Mouse (Mus musculus) liver, embryonic 14.5 days (tissue): ENCODE results near the gene Itpr1. TPM values are rescaled to one million over a fixed set of nuclear protein-coding genes. Genes with fewer than 3 reads are reported as not detected.

Experiments
- ATAC-seq: fragments of 200-750 bp; cut with Nextera tagmentation; 2 replicates; pipeline ENCODE4 v1.8.0; 2017; ENCODE audit warnings: moderate number of reproducible peaks, mild to moderate bottlenecking, moderate library complexity; ENCODE audit not compliant: insufficient read depth
- DNase-seq, 3 experiments: peaks; one replicate each; pipeline ENCODE4 v3.0.0-alpha.2; 2012 to 2013; ENCODE audit warnings: low read depth in 3 of 3, low spot score in 3 of 3
- H3K27ac ChIP-seq: fragments of 300-500 bp; sonication (generic); 2 replicates; pipeline ENCODE4 v1.5.1; 2014; ENCODE audit warnings: moderate library complexity, mild to moderate bottlenecking, control low read depth, inconsistent platforms
- H3K27me3 ChIP-seq: fragments of 300-500 bp; sonication (generic); 2 replicates; pipeline ENCODE4 v1.6.1; 2014; ENCODE audit warnings: mild to moderate bottlenecking, low read length, moderate library complexity; ENCODE audit not compliant: control insufficient read depth, insufficient read depth
- H3K36me3 ChIP-seq: fragments of 300-500 bp; sonication (generic); replicated peaks from 2 replicates; pipeline ENCODE4 v1.6.1; 2014; ENCODE audit warnings: low read depth; ENCODE audit not compliant: control insufficient read depth, insufficient read depth
- H3K4me1 ChIP-seq, 2 experiments: fragments of 200-500 bp in 1 of 2; fragments of 300-500 bp in 1 of 2; sonication (generic) in 1 of 2; replicated peaks; 2 replicates each; pipeline ENCODE4 v1.6.1; 2012 to 2014; ENCODE audit warnings: antibody characterized with exemption in 1 of 2, inconsistent platforms in 1 of 2, low read length in 1 of 2; ENCODE audit not compliant: control insufficient read depth in 2 of 2, insufficient read depth in 2 of 2
- H3K4me2 ChIP-seq: fragments of 300-500 bp; sonication (generic); 2 replicates; pipeline ENCODE4 v1.6.1; 2014; ENCODE audit warnings: low read depth, mild to moderate bottlenecking, control low read depth, moderate library complexity
- H3K4me3 ChIP-seq, 2 experiments: fragments of 200-500 bp in 1 of 2; fragments of 300-500 bp in 1 of 2; sonication (generic) in 1 of 2; 2 replicates each; pipeline ENCODE4 v1.5.1; 2012 to 2014; ENCODE audit warnings: low read depth in 2 of 2, low read length in 2 of 2, mild to moderate bottlenecking in 2 of 2, control low read depth in 1 of 2, inconsistent platforms in 1 of 2, moderate library complexity in 1 of 2; ENCODE audit not compliant: insufficient read depth in 1 of 2
- H3K9ac ChIP-seq: fragments of 300-500 bp; sonication (generic); replicated peaks from 2 replicates; pipeline ENCODE4 v1.6.1; 2014; ENCODE audit warnings: mild to moderate bottlenecking, control low read depth, moderate library complexity
- H3K9me3 ChIP-seq: fragments of 300-500 bp; sonication (generic); 2 replicates; pipeline ENCODE4 v1.6.1; 2016; ENCODE audit warnings: low read length, mixed read lengths; ENCODE audit not compliant: control insufficient read depth
- CTCF ChIP-seq: IDR thresholded peaks from 2 replicates; pipeline ENCODE4 v1.5.1; 2016; ENCODE audit warnings: antibody characterized with exemption, low read depth, control low read depth
- EP300 ChIP-seq: IDR thresholded peaks from 2 replicates; pipeline ENCODE4 v1.6.1; 2016; ENCODE audit warnings: antibody characterized with exemption, low read depth
- WGBS: fragments of 180-500 bp; shearing (Covaris S2); extraction: QIAGEN DNeasy Blood & Tissue Kit; methylation state at CpG from one replicate; pipeline ENCODE4 v1.1.7; 2014; ENCODE audit not compliant: insufficient replicate concordance; 5-methylcytosine and 5-hydroxymethylcytosine counted together
- polyA plus RNA-seq, 2 experiments: library from polyadenylated mRNA; depleted of rRNA in 1 of 2; stranded (reverse) in 1 of 2; unstranded in 1 of 2; fragments of >200 nt; fragmentation: Nextera tagmentation in 1 of 2; extraction: Ambion mirVana in 1 of 2; gene quantifications; 2 replicates each; pipeline versions ENCODE4 v1.2.1 to v1.2.3; 2012 to 2014

Gene Itpr1
- polyA plus RNA-seq, 2 experiments, result 1.6 to 3.1 TPM

GRCm38 (mm10) chr6:108222435-108222834 lies 9.5 kb downstream of the Itpr1 start:
- no peak for DNase-seq
- H3K27ac ChIP-seq, result no peak overlapping the region
- ATAC-seq, result no peak
- WGBS, result 56% methylated on average over 5 of the region's 5 CpGs
- H3K9ac ChIP-seq, result no peak overlapping the region
- H3K4me2 ChIP-seq, result no peak overlapping the region
- H3K9me3 ChIP-seq, result no peaks in the 10 kb centered on the region
- no peaks in the 10 kb centered on the region for H3K36me3 ChIP-seq
- H3K4me1 ChIP-seq, result no peaks in the 10 kb centered on the region; a peak in 1 of 4 replicates
- H3K27me3 ChIP-seq, result no peaks in the 10 kb centered on the region
- no peak overlapping the region for H3K4me3 ChIP-seq
- TF ChIP-seq CTCF (no peak), EP300 (no peak)

- WGBS, result 77% methylated on average over 5 of the region's 5 CpGs
- no peak overlapping the region for H3K9ac ChIP-seq
- H3K9me3 ChIP-seq, result no peaks in the 10 kb centered on the region
- no peaks in the 10 kb centered on the region for H3K27me3 ChIP-seq
- TF ChIP-seq CTCF (no peak), EP300 (no peak)
- no peaks in the 10 kb centered on the region; a peak in 1 of 4 replicates for H3K4me1 ChIP-seq
- DNase-seq (no peak), ATAC-seq (no peak)
- no peak overlapping the region for H3K27ac ChIP-seq
- no peaks in the 10 kb centered on the region for H3K36me3 ChIP-seq
- no peak overlapping the region for H3K4me3 ChIP-seq
- H3K4me2 ChIP-seq, result no peak overlapping the region
Measured at GRCm38 (mm10) chr6:108222875-108223274, 10.0 kb downstream of the Itpr1 start.

- DNase-seq, result no peak
- no peak for ATAC-seq
- WGBS, result 75% methylated on average over 4 of the region's 4 CpGs
- Histone ChIP-seq H3K4me1 (no peaks in the 10 kb centered on the region; a peak in 1 of 4 replicates), H3K27ac (no peak overlapping the region), H3K27me3 (no peaks in the 10 kb centered on the region), H3K9me3 (no peaks in the 10 kb centered on the region), H3K4me2 (no peak overlapping the region), H3K36me3 (no peaks in the 10 kb centered on the region), H3K4me3 (no peak overlapping the region), H3K9ac (no peak overlapping the region)
- TF ChIP-seq CTCF, result no peak
- no peak for TF ChIP-seq EP300
Measured at GRCm38 (mm10) chr6:108224361-108224760, 11.5 kb downstream of the Itpr1 start.

GRCm38 (mm10) chr6:108225027-108225426 lies 12.1 kb downstream of the Itpr1 start:
- Histone ChIP-seq H3K4me2 (no peak overlapping the region), H3K36me3 (no peaks in the 10 kb centered on the region), H3K27ac (no peak overlapping the region), H3K27me3 (no peaks in the 10 kb centered on the region), H3K9ac (no peak overlapping the region), H3K4me1 (no peaks in the 10 kb centered on the region; a peak in 1 of 4 replicates), H3K4me3 (no peak overlapping the region), H3K9me3 (no peaks in the 10 kb centered on the region)
- TF ChIP-seq EP300 (no peak), CTCF (no peak)
- 73% methylated on average over 2 of the region's 2 CpGs for WGBS
- ATAC-seq (no peak), DNase-seq (no peak)

GRCm38 (mm10) chr6:108226230-108226629 lies 13.3 kb downstream of the Itpr1 start:
- Histone ChIP-seq H3K9ac (no peak overlapping the region), H3K4me1 (no peaks in the 10 kb centered on the region; a peak in 1 of 4 replicates), H3K27ac (no peak overlapping the region), H3K4me2 (no peak overlapping the region), H3K27me3 (no peaks in the 10 kb centered on the region), H3K9me3 (no peaks in the 10 kb centered on the region), H3K36me3 (no peaks in the 10 kb centered on the region), H3K4me3 (no peak overlapping the region)
- ATAC-seq (no peak), DNase-seq (no peak)
- 71% methylated on average over 7 of the region's 7 CpGs for WGBS
- TF ChIP-seq CTCF (no peak), EP300 (no peak)
